Mouse (Mus musculus) spleen, postnatal 14 days (tissue): ENCODE results near the gene Alpl.

Source experiments
- DNase-seq, 2 experiments: peaks; one replicate each; pipeline ENCODE4 v3.0.0; 2021 to 2022; ENCODE audit warnings: low spot score in 2 of 2

Alpl gene

GRCm38 (mm10) chr4:137770901-137771612, 25.1 kb downstream of the Alpl start:
- DNase-seq = no peak

- no peak for DNase-seq
Observed at GRCm38 (mm10) chr4:137769635-137770034, 26.5 kb downstream of the Alpl start.

- DNase-seq = no peak
Observed at GRCm38 (mm10) chr4:137768831-137769230, 27.4 kb downstream of the Alpl start.

GRCm38 (mm10) chr4:137768381-137768780, 27.8 kb downstream of the Alpl start:
- no peak for DNase-seq

GRCm38 (mm10) chr4:137766365-137766764, 29.8 kb downstream of the Alpl start:
- DNase-seq = no peak

- DNase-seq = no peak
Observed at GRCm38 (mm10) chr4:137765554-137765971, 30.6 kb downstream of the Alpl start.

GRCm38 (mm10) chr4:137764621-137765020, 31.6 kb downstream of the Alpl start:
- DNase-seq = no peak

GRCm38 (mm10) chr4:137763920-137764495, 32.2 kb downstream of the Alpl start:
- no peak for DNase-seq

- DNase-seq = no peak
Observed at GRCm38 (mm10) chr4:137762886-137763285, 33.3 kb downstream of the Alpl start.

- DNase-seq = no peak
Observed at GRCm38 (mm10) chr4:137754446-137754845, 41.7 kb downstream of the Alpl start.

- no peak for DNase-seq
Observed at GRCm38 (mm10) chr4:137753199-137753598, 43.0 kb downstream of the Alpl start.

GRCm38 (mm10) chr4:137752471-137752870, 43.7 kb downstream of the Alpl start:
- peak in 1 of 2 experiments; percentile 28 for DNase-seq

- no peak for DNase-seq
Observed at GRCm38 (mm10) chr4:137751717-137752116, 44.5 kb downstream of the Alpl start.

- peak; percentile 59 to 70 for DNase-seq
Observed at GRCm38 (mm10) chr4:137751310-137751709, 44.9 kb downstream of the Alpl start.

- DNase-seq = no peak
Observed at GRCm38 (mm10) chr4:137750121-137750520, 46.1 kb downstream of the Alpl start.

- DNase-seq = no peak
Observed at GRCm38 (mm10) chr4:137749680-137750079, 46.5 kb downstream of the Alpl start.

- no peak for DNase-seq
Observed at GRCm38 (mm10) chr4:137748726-137749125, 47.5 kb downstream of the Alpl start.

- no peak for DNase-seq
Observed at GRCm38 (mm10) chr4:137747590-137747989, 48.6 kb downstream of the Alpl start.

GRCm38 (mm10) chr4:137747091-137747490, 49.1 kb downstream of the Alpl start:
- no peak for DNase-seq

GRCm38 (mm10) chr4:137744433-137744918, 51.7 kb downstream of the Alpl start:
- peak in 1 of 2 experiments; percentile 25 for DNase-seq

GRCm38 (mm10) chr4:137743791-137744190, 52.4 kb downstream of the Alpl start:
- no peak for DNase-seq

GRCm38 (mm10) chr4:137740350-137740749, 55.8 kb downstream of the Alpl start:
- DNase-seq = no peak
